Mouse (Mus musculus): ENCODE measurements around the gene Cdk13.

DNA sequence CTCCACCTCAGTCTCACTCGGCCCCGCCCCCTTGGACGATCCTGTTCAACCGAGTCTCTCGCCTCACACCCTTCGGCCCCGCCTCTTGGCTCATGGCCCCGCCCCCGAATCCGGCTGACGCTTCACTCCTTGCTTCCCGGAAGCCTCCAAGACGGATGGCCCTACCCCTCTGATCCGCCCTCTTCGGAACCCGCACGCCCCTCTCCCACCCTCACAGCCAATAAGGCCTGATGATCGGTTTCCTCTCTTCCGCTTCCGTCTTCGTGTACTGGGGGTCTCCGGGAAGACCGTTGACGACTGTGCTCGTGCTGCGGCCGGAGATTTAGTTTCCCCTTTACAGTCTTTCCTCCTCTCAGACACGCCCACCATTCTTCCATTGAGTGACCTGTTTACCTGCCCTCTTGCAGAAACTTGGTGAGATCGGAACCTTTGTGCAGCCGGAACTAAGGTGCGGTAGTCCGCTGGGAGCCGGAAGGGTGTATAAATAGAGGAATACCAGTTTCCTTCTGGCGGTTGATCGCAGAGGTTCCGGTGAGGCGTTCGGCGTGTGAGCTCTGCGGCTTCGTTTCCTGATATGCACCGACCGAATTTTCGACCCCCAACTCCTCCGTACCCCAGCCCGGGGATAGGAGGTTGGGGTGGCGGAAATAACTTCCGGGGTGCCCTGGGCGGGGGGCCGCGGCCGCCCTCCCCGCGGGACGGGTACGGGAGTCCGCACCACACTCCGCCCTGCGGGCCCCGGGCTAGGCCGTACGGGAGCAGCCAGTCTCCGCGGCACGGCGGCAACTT lies 109.8 kb downstream of the Cdk13 start, which contains the start of the genes Mplkip and Sugct:
- peak; percentile 76 for TF ChIP-seq POLR2A (IDR thresholded peaks at IDR 0.05; ENCODE audit: insufficient read depth, low read depth, low read length)
- no peak for TF ChIP-seq CTCF (IDR thresholded peaks at IDR 0.05; ENCODE audit: insufficient read depth, low read depth, low read length)
